Mouse (Mus musculus) c-Kit-positive CD71-positive TER-119-positive erythroid progenitor cells, embryonic 14.5 days (primary cell): ENCODE results near the gene Atg3.

Source experiments
- DNase-seq: peaks from one replicate; pipeline ENCODE4 v3.0.0-alpha.2; 2013; ENCODE audit warnings: low spot score

Atg3 gene

DNA sequence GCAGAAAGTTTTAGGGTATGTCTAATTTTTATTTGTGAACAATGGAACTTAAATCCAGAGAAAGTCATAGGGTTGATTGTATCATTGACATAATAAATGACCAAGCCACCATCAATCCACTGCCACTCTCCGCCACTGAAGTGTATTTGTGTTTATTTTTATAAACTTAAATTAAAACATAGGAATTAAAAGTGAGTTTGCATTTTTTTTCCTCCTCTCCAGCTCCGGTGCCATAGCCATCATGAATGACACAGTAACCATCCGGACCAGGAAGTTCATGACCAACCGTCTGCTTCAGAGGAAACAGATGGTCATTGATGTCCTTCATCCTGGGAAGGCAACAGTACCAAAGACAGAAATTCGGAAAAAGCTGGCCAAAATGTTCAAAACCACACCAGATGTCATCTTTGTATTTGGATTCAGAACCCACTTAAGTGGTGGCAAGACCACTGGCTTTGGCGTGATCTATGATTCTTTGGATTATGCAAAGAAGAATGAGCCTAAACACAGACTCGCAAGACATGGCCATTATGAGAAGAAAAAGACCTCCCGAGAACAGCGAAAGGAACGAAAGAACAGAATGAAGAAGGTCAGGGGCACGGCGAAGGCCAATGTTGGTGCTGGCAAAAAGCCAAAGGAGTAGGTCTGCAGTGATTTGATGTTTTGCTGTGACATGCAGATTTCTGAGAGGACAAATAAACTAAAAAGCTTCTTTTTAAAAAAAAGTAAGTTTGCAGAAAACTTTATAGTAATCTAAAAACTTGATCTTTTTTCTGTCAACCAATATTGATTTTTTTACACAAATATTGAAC lies 46.5 kb downstream of the Atg3 start:
- no peak for DNase-seq

GRCm38 (mm10) chr16:45222016-45222415 lies 63.4 kb downstream of the Atg3 start:
- DNase-seq = no peak

DNA sequence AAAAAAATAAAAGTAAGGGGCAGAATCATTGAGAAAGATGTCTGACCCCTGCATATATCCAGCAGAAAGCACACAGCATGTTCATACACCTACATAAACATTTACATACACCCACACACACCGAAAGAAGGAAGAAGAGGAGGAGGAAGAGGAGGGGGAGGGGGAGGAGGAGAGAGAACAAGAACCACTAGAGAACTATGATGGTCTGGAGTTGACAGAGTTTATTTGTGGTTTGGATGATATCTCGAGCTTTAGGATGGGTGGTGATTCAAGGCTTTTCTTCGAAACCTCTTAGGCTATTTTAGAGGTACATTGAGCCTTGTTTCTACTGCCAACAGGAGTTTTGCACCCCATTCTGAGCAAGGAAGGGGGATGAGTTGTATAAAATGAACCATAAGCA lies 64.2 kb downstream of the Atg3 start:
- DNase-seq = no peak

- no peak for DNase-seq
Observed at GRCm38 (mm10) chr16:45223648-45224388, 65.2 kb downstream of the Atg3 start, which contains the start of gene Btla. Btla (plus strand) TSS chr16:45224315.

DNA sequence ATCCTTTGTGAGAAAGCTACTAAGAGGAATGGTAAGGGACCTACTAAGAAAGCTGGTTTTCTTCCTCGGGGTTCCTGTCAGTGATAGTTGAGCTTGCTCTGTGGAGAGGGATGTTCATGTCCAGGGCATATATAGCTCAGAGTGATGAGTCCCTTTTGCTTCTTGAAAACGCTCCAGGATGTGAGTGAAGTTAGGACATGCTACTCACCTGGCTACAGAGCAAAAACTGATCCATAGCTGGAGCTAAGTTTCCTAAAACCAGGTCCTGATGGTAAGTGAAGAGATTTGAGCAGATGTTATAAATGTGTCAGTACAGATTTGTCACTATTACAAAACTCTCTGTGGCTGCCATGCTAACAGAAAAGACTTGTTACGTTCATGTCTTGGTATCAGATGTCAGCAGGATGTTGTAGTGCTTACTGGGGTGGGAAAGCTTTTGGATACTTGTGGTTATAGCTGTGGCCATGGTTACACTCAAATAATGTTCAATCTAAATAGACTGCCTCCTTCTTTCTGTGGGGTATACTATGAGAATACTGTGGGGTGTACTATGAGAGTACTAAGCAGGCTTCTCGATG lies 65.9 kb downstream of the Atg3 start:
- no peak for DNase-seq

DNA sequence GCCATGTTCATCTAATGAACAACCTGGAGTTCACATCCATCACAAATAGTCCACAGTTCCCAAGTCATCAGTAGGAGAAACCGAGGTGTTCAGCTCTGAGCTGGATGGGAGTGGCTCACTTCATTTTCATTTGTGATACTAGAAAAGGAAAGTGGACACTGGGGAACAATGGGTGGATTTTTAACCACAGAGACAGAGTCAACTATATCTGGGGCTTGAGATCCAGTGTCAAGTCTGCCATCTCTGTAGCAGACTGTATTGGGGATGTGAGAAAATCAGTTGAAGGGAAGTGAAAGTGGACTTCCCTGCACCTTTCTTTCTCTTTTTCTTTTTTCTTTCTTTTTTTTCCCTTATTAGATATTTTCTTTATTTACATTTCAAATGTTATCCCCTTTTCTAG lies 68.4 kb downstream of the Atg3 start:
- no peak for DNase-seq

GRCm38 (mm10) chr16:45231296-45231695 lies 72.7 kb downstream of the Atg3 start:
- no peak for DNase-seq

GRCm38 (mm10) chr16:45233007-45233406 lies 74.4 kb downstream of the Atg3 start:
- DNase-seq = no peak
